Comparison of ENCODE assay signal across 24 mouse cellular contexts in the genomic region with DNA sequence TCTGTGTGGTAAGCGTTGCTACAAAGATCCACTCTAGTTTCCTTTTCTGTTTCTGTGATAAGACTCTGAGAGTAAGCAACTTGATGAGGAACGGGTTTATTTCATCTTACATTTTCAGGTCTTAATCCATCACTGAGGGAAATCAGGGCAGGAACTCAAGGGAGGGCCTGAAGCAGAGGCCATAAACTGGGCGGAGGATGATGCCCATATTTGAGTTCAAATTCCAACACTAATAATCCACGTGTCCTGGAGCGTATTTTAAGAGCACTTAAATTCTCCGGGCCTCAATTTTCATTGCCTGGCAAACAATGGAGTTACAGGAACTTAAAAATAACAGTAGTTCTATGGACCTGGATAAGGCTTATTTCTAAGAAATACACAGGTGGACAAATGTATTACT. TPM values are rescaled to one million over a fixed set of nuclear protein-coding genes. Genes with fewer than 3 reads are reported as not detected.
DNase-seq lines count a peak whose midpoint lies in the region; ATAC-seq and TF ChIP-seq lines count a peak whose summit lies in the region.
"Had no signal": no experiment of that assay in that cellular context is flagged by ENCODE, and none has a peak within 500 bp of the region (broad histone marks: within the 10 kb centered on the region; RNA-seq: fewer than 3 reads in every experiment).

No protein-coding gene starts in this region.

- H3K27ac ChIP-seq in forebrain, embryonic 10.5 days: 0 out of 2 replicates have a peak overlapping the region, but pooled peaks have one; percentile 67
- H3K27ac ChIP-seq in forebrain, embryonic 15.5 days (replicated peaks): no peak overlapping the region
- peak overlapping the region; percentile 90 for H3K27ac ChIP-seq in intestine, embryonic 16.5 days (ENCODE audit: low read length)
- H3K27ac ChIP-seq in stomach, postnatal 0 days (replicated peaks): no peak overlapping the region
- H3K27ac ChIP-seq: embryonic facial prominence, embryonic 12.5 days; forebrain, embryonic 12.5 days had no signal

- H3K9ac ChIP-seq in forebrain, embryonic 15.5 days (replicated peaks): no peak overlapping the region
- no peak overlapping the region for H3K9ac ChIP-seq in intestine, embryonic 16.5 days (ENCODE audit: low read depth, low read length)
- no peak overlapping the region for H3K9ac ChIP-seq in stomach, postnatal 0 days (ENCODE audit: low read length)
- H3K9ac ChIP-seq: embryonic facial prominence, embryonic 12.5 days; forebrain, embryonic 12.5 days; forebrain, postnatal 0 days had no signal

- no peaks in the 10 kb centered on the region for H3K36me3 ChIP-seq in forebrain, embryonic 10.5 days (replicated peaks)
- H3K36me3 ChIP-seq in forebrain, embryonic 15.5 days: no peaks in the 10 kb centered on the region
- no peaks in the 10 kb centered on the region for H3K36me3 ChIP-seq in intestine, embryonic 16.5 days (ENCODE audit: control insufficient read depth, insufficient read depth, low read length)
- H3K36me3 ChIP-seq in stomach, postnatal 0 days (ENCODE audit: control insufficient read depth, insufficient read depth, low read length): no peaks in the 10 kb centered on the region
- H3K36me3 ChIP-seq: embryonic facial prominence, embryonic 10.5 days; embryonic facial prominence, embryonic 12.5 days; forebrain, embryonic 12.5 days; G1E had no signal

- intact Hi-C loops in heart, postnatal 25 days (cut with DNase I): no loop called here

- H3K27me3 ChIP-seq in forebrain, embryonic 10.5 days (ENCODE audit: poor library complexity, severe bottlenecking): no peaks in the 10 kb centered on the region
- no peaks in the 10 kb centered on the region for H3K27me3 ChIP-seq in forebrain, embryonic 15.5 days
- H3K27me3 ChIP-seq in intestine, embryonic 16.5 days (replicated peaks; ENCODE audit: control insufficient read depth, insufficient read depth, low read length): no peaks in the 10 kb centered on the region
- no peaks in the 10 kb centered on the region for H3K27me3 ChIP-seq in stomach, postnatal 0 days (ENCODE audit: control insufficient read depth, insufficient read depth, low read length)
- H3K27me3 ChIP-seq: CH12.LX; embryonic facial prominence, embryonic 12.5 days; forebrain, embryonic 12.5 days; Patski had no signal

- 87% methylated on average over 6 of the region's 6 CpGs for WGBS in forebrain, embryonic 10.5 days
- WGBS in forebrain, embryonic 15.5 days: 89% methylated on average over 6 of the region's 6 CpGs
- WGBS in intestine, embryonic 16.5 days: 40% methylated on average over 6 of the region's 6 CpGs
- 16% methylated on average over 6 of the region's 6 CpGs for WGBS in large intestine, adult 2 months
- WGBS in stomach, postnatal 0 days: 43% methylated on average over 6 of the region's 6 CpGs

- H3K4me2 ChIP-seq in forebrain, embryonic 15.5 days (replicated peaks): no peak overlapping the region
- H3K4me2 ChIP-seq in intestine, embryonic 16.5 days (ENCODE audit: low read depth, low read length): no peak overlapping the region
- H3K4me2 ChIP-seq in stomach, postnatal 0 days (replicated peaks; ENCODE audit: low read depth): no peak overlapping the region
- H3K4me2 ChIP-seq: forebrain, embryonic 12.5 days had no signal

- no peaks in the 10 kb centered on the region for H3K9me3 ChIP-seq in forebrain, embryonic 10.5 days
- no peaks in the 10 kb centered on the region for H3K9me3 ChIP-seq in forebrain, embryonic 15.5 days
- no peaks in the 10 kb centered on the region for H3K9me3 ChIP-seq in intestine, embryonic 16.5 days (ENCODE audit: control insufficient read depth, low read length)
- no peaks in the 10 kb centered on the region for H3K9me3 ChIP-seq in stomach, postnatal 0 days (ENCODE audit: control insufficient read depth, low read length)
- H3K9me3 ChIP-seq: embryonic facial prominence, embryonic 10.5 days; embryonic facial prominence, embryonic 12.5 days; forebrain, embryonic 12.5 days; G1E had no signal

- H3K4me3 ChIP-seq in forebrain, embryonic 10.5 days: no peak overlapping the region
- no peak overlapping the region for H3K4me3 ChIP-seq in forebrain, embryonic 15.5 days
- H3K4me3 ChIP-seq in intestine, embryonic 16.5 days (ENCODE audit: low read length): no peak overlapping the region
- H3K4me3 ChIP-seq in stomach, postnatal 0 days (ENCODE audit: low read depth, low read length): no peak overlapping the region
- H3K4me3 ChIP-seq: embryonic facial prominence, embryonic 10.5 days; embryonic facial prominence, embryonic 12.5 days; forebrain, embryonic 12.5 days had no signal

- TF ChIP-seq CTCF in stomach, postnatal 0 days (IDR thresholded peaks at IDR 0.05; ENCODE audit: low read depth): no peak

- TF ChIP-seq EP300 in stomach, postnatal 0 days (optimal IDR thresholded peaks at IDR 0.05): no peak

- ATAC-seq in forebrain, embryonic 15.5 days (replicated peaks): no peak
- ATAC-seq in intestine, embryonic 16.5 days: peak; percentile 87
- ATAC-seq in stomach, postnatal 0 days (ENCODE audit: low FRiP score, low TSS enrichment): no peak
- ATAC-seq: activated CD4-positive, CD25-positive, alpha-beta regulatory T cell, adult 4 months; CD4-positive, CD25-positive, alpha-beta regulatory T cell, adult 4 months; forebrain, embryonic 14.5 days; forebrain, postnatal 0 days; Patski had no signal

- peaks cover 15% of the 10 kb centered on the region for H3K4me1 ChIP-seq in forebrain, embryonic 10.5 days
- H3K4me1 ChIP-seq in forebrain, embryonic 15.5 days: peaks cover 4% of the 10 kb centered on the region; the same call in 1 of the 2 replicates
- peaks cover 16% of the 10 kb centered on the region for H3K4me1 ChIP-seq in intestine, embryonic 16.5 days (ENCODE audit: control insufficient read depth, insufficient read depth, low read length)
- H3K4me1 ChIP-seq in stomach, postnatal 0 days (replicated peaks; ENCODE audit: control insufficient read depth, insufficient read depth): no peaks in the 10 kb centered on the region

- no peak for DNase-seq in forebrain, embryonic 10.5 days (ENCODE audit: extremely low spot score, low spot score)
- DNase-seq in large intestine, adult 2 months (ENCODE audit: low read depth, low spot score): peak; percentile 89
- DNase-seq in thymus, postnatal 14 days: no peak
- no peak for DNase-seq in heart, postnatal 25 days (ENCODE audit: low spot score)
- no peak for DNase-seq in stomach, postnatal 0 days (ENCODE audit: low spot score)
- DNase-seq: adrenal gland, postnatal 10 days; B cell, adult 2 months; cerebellum, adult 11 months; cerebellum, adult 2 months; cerebellum, adult 9-10 months; cerebellum, postnatal 10 days; cerebellum, postnatal 25 days; forebrain, postnatal 0 days had no signal

RNA-seq across cellular contexts. Expression of gene Lyve1, which starts 2.5 kb away (rescaled TPM):
- polyA plus RNA-seq in forebrain, embryonic 10.5 days (2016; fragmentation: Nextera tagmentation; extraction: Ambion mirVana): 0.20 and 0.51 TPM in 2 replicates
- 3.5 and 4.1 TPM in 2 replicates for polyA plus RNA-seq in forebrain, embryonic 15.5 days (2015; fragmentation: Nextera tagmentation; extraction: Ambion mirVana)
- 13.8 and 15.1 TPM in 2 replicates for polyA plus RNA-seq in intestine, embryonic 16.5 days (2015; fragmentation: Nextera tagmentation; extraction: Ambion mirVana)
- polyA plus RNA-seq in large intestine, adult 2 months (2012; rRNA removed): 11.1 and 17.2 TPM in 2 replicates
- total RNA-seq in heart, postnatal 25 days (2021): 10 to 100 TPM; 21.8 to 22.0 TPM
- polyA plus RNA-seq in stomach, postnatal 0 days (2015; fragmentation: Nextera tagmentation; extraction: Ambion mirVana): 9.2 and 11.5 TPM in 2 replicates
- total RNA-seq: CH12.LX had no signal
- polyA plus RNA-seq: activated CD4-positive, CD25-positive, alpha-beta regulatory T cell, adult 4 months; CD4-positive, CD25-positive, alpha-beta regulatory T cell, adult 4 months; G1E; Patski had no signal

RNA-seq across cellular contexts. Expression of gene Rnf141, which starts 21.3 kb away (rescaled TPM):
- polyA plus RNA-seq in forebrain, embryonic 10.5 days (2016; fragmentation: Nextera tagmentation; extraction: Ambion mirVana): 25.0 and 26.3 TPM in 2 replicates
- polyA plus RNA-seq in forebrain, embryonic 15.5 days (2015; fragmentation: Nextera tagmentation; extraction: Ambion mirVana): 36.1 and 41.1 TPM in 2 replicates
- 37.5 and 39.0 TPM in 2 replicates for polyA plus RNA-seq in intestine, embryonic 16.5 days (2015; fragmentation: Nextera tagmentation; extraction: Ambion mirVana)
- 19.1 and 30.9 TPM in 2 replicates for polyA plus RNA-seq in large intestine, adult 2 months (2012; rRNA removed)
- total RNA-seq in heart, postnatal 25 days (2021): 10 to 100 TPM; 31.9 to 41.0 TPM
- 24.0 and 25.1 TPM in 2 replicates for polyA plus RNA-seq in stomach, postnatal 0 days (2015; fragmentation: Nextera tagmentation; extraction: Ambion mirVana)

Comparison
In these comparisons a context has a peak if more than half of its experiments do, and no peak if none do; other contexts are left out.
1. H3K27ac ChIP-seq: peak in forebrain, embryonic 10.5 days (single experiment) and intestine, embryonic 16.5 days (single experiment); none in forebrain, embryonic 15.5 days (single experiment) and stomach, postnatal 0 days (single experiment).